26 mouse cellular contexts compared by ENCODE assay signal in genomic region chr14:98049329-98049728, GRCm38 (mm10).
DNase-seq lines count a peak whose midpoint lies in the region; ATAC-seq lines count a peak whose summit lies in the region.
"Had no signal": no experiment of that assay in that cellular context is flagged by ENCODE, and none has a peak within 500 bp of the region (broad histone marks: within the 10 kb centered on the region; RNA-seq: fewer than 3 reads in every experiment).

No protein-coding gene starts in this region.

- H3K27ac ChIP-seq in forebrain, embryonic 12.5 days, result 0 out of 2 replicates have a peak overlapping the region, but pooled peaks have one; percentile 25
- H3K27ac ChIP-seq in forebrain, embryonic 13.5 days, result no peak overlapping the region
- H3K27ac ChIP-seq in hindbrain, embryonic 10.5 days, result peak overlapping the region; percentile 81
- no peak overlapping the region for H3K27ac ChIP-seq in hindbrain, embryonic 16.5 days (ENCODE audit: low read depth, low read length)
- peak overlapping the region; percentile 79 for H3K27ac ChIP-seq in midbrain, embryonic 10.5 days (replicated peaks)
- no peak overlapping the region for H3K27ac ChIP-seq in midbrain, embryonic 15.5 days
- H3K27ac ChIP-seq in brown adipose tissue, adult 24 weeks (replicated peaks; ENCODE audit: low read depth, low read length), result peak overlapping the region; percentile 42; the same call in 1 of the 2 replicates
- H3K27ac ChIP-seq: hindbrain, embryonic 15.5 days; intestine, embryonic 15.5 days; liver, embryonic 15.5 days; neural tube, embryonic 15.5 days had no signal

- no peak for ATAC-seq in forebrain, embryonic 12.5 days (ENCODE audit: low FRiP score)
- no peak for ATAC-seq in forebrain, embryonic 13.5 days
- ATAC-seq in hindbrain, embryonic 16.5 days, result no peak
- ATAC-seq in midbrain, embryonic 15.5 days (replicated peaks), result no peak
- ATAC-seq: forebrain, embryonic 14.5 days; intestine, embryonic 15.5 days had no signal

- 8% methylated on average over 2 of the region's 2 CpGs for WGBS in forebrain, embryonic 12.5 days
- WGBS in forebrain, embryonic 13.5 days, result 7% methylated on average over 2 of the region's 2 CpGs
- WGBS in hindbrain, embryonic 10.5 days, result 17% methylated on average over 2 of the region's 2 CpGs
- 18% methylated on average over 2 of the region's 2 CpGs for WGBS in hindbrain, embryonic 16.5 days
- 24% methylated on average over 2 of the region's 2 CpGs for WGBS in midbrain, embryonic 10.5 days
- WGBS in midbrain, embryonic 15.5 days, result 10% methylated on average over 2 of the region's 2 CpGs

- H3K4me3 ChIP-seq in forebrain, embryonic 12.5 days (replicated peaks), result no peak overlapping the region
- no peak overlapping the region for H3K4me3 ChIP-seq in forebrain, embryonic 13.5 days
- no peak overlapping the region for H3K4me3 ChIP-seq in hindbrain, embryonic 10.5 days
- H3K4me3 ChIP-seq in hindbrain, embryonic 16.5 days (ENCODE audit: low read length), result no peak overlapping the region
- H3K4me3 ChIP-seq in midbrain, embryonic 10.5 days, result no peak overlapping the region
- H3K4me3 ChIP-seq in midbrain, embryonic 15.5 days, result no peak overlapping the region
- H3K4me3 ChIP-seq in brown adipose tissue, adult 24 weeks (ENCODE audit: insufficient read depth, low read depth, low read length), result no peak overlapping the region
- H3K4me3 ChIP-seq: erythroblast, embryonic 14.5 days; heart, embryonic 12.5 days; hindbrain, embryonic 15.5 days; intestine, embryonic 15.5 days; liver, embryonic 15.5 days; neural tube, embryonic 15.5 days had no signal

- H3K27me3 ChIP-seq in forebrain, embryonic 12.5 days, result 0 out of 2 replicates have a peak, but pooled peaks cover 5% of the 10 kb centered on the region
- H3K27me3 ChIP-seq in forebrain, embryonic 13.5 days, result no peaks in the 10 kb centered on the region
- no peaks in the 10 kb centered on the region for H3K27me3 ChIP-seq in hindbrain, embryonic 10.5 days (ENCODE audit: insufficient read depth, poor library complexity, severe bottlenecking)
- no peaks in the 10 kb centered on the region for H3K27me3 ChIP-seq in hindbrain, embryonic 16.5 days (replicated peaks; ENCODE audit: control insufficient read depth, insufficient read depth, low read length)
- no peaks in the 10 kb centered on the region for H3K27me3 ChIP-seq in midbrain, embryonic 10.5 days (ENCODE audit: low read depth, poor library complexity, severe bottlenecking)
- no peaks in the 10 kb centered on the region for H3K27me3 ChIP-seq in midbrain, embryonic 15.5 days (replicated peaks)
- H3K27me3 ChIP-seq: heart, embryonic 12.5 days; hindbrain, embryonic 15.5 days; intestine, embryonic 15.5 days; liver, embryonic 15.5 days; neural tube, embryonic 15.5 days had no signal

- no peak for DNase-seq in hindbrain, embryonic 10.5 days (ENCODE audit: low spot score)
- DNase-seq in midbrain, embryonic 10.5 days (ENCODE audit: low spot score), result no peak
- no peak for DNase-seq in cerebellum, postnatal 36 days
- DNase-seq: adrenal gland, postnatal 25 days; B cell, adult 2 months; cerebellum, adult 2 months; cerebellum, postnatal 14 days; kidney, adult 8-10 months; kidney, postnatal 10 days; layer of hippocampus, postnatal 36 days; lung, embryonic 14.5 days; lung, postnatal 14 days; retina, postnatal 1 day; right cerebral cortex, postnatal 14 days had no signal

- H3K9me3 ChIP-seq in forebrain, embryonic 12.5 days, result no peaks in the 10 kb centered on the region
- H3K9me3 ChIP-seq in forebrain, embryonic 13.5 days (replicated peaks), result no peaks in the 10 kb centered on the region
- no peaks in the 10 kb centered on the region for H3K9me3 ChIP-seq in hindbrain, embryonic 10.5 days
- no peaks in the 10 kb centered on the region for H3K9me3 ChIP-seq in hindbrain, embryonic 16.5 days (ENCODE audit: control insufficient read depth, low read length)
- H3K9me3 ChIP-seq in midbrain, embryonic 10.5 days (replicated peaks), result no peaks in the 10 kb centered on the region
- no peaks in the 10 kb centered on the region for H3K9me3 ChIP-seq in midbrain, embryonic 15.5 days
- H3K9me3 ChIP-seq: heart, embryonic 12.5 days; hindbrain, embryonic 15.5 days; intestine, embryonic 15.5 days; liver, embryonic 15.5 days; neural tube, embryonic 15.5 days had no signal

- no peak overlapping the region for H3K4me2 ChIP-seq in forebrain, embryonic 12.5 days
- no peak overlapping the region for H3K4me2 ChIP-seq in forebrain, embryonic 13.5 days
- no peak overlapping the region for H3K4me2 ChIP-seq in hindbrain, embryonic 16.5 days (ENCODE audit: low read length)
- H3K4me2 ChIP-seq in midbrain, embryonic 15.5 days, result no peak overlapping the region
- H3K4me2 ChIP-seq: heart, embryonic 12.5 days; hindbrain, embryonic 15.5 days; intestine, embryonic 15.5 days; liver, embryonic 15.5 days; lung, embryonic 14.5 days; neural tube, embryonic 15.5 days had no signal

- H3K9ac ChIP-seq in forebrain, embryonic 12.5 days, result no peak overlapping the region
- no peak overlapping the region for H3K9ac ChIP-seq in forebrain, embryonic 13.5 days
- no peak overlapping the region for H3K9ac ChIP-seq in hindbrain, embryonic 16.5 days (ENCODE audit: low read depth, low read length)
- no peak overlapping the region for H3K9ac ChIP-seq in midbrain, embryonic 15.5 days
- H3K9ac ChIP-seq: heart, embryonic 12.5 days; hindbrain, embryonic 15.5 days; intestine, embryonic 15.5 days; liver, embryonic 15.5 days; lung, embryonic 14.5 days; neural tube, embryonic 15.5 days had no signal

- H3K4me1 ChIP-seq in forebrain, embryonic 12.5 days, result peaks cover 16% of the 10 kb centered on the region
- H3K4me1 ChIP-seq in forebrain, embryonic 13.5 days, result peaks cover 25% of the 10 kb centered on the region
- peaks cover 41% of the 10 kb centered on the region for H3K4me1 ChIP-seq in hindbrain, embryonic 10.5 days (replicated peaks)
- H3K4me1 ChIP-seq in hindbrain, embryonic 16.5 days (ENCODE audit: control insufficient read depth, insufficient read depth, low read depth, low read length), result peaks cover 3% of the 10 kb centered on the region; the same call in 1 of the 2 replicates
- peaks cover 36% of the 10 kb centered on the region for H3K4me1 ChIP-seq in midbrain, embryonic 10.5 days
- peaks cover 5% of the 10 kb centered on the region; the same call in 1 of the 2 replicates for H3K4me1 ChIP-seq in midbrain, embryonic 15.5 days
- no peaks in the 10 kb centered on the region for H3K4me1 ChIP-seq in brown adipose tissue, adult 24 weeks (ENCODE audit: control insufficient read depth, insufficient read depth, insufficient read length, low read length)
- H3K4me1 ChIP-seq: intestine, embryonic 15.5 days; liver, embryonic 15.5 days; neural tube, embryonic 15.5 days had no signal

- no peaks in the 10 kb centered on the region for H3K36me3 ChIP-seq in forebrain, embryonic 12.5 days (replicated peaks)
- H3K36me3 ChIP-seq in forebrain, embryonic 13.5 days (ENCODE audit: poor library complexity, severe bottlenecking), result no peaks in the 10 kb centered on the region
- peaks cover 9% of the 10 kb centered on the region for H3K36me3 ChIP-seq in hindbrain, embryonic 10.5 days
- H3K36me3 ChIP-seq in hindbrain, embryonic 16.5 days (ENCODE audit: control insufficient read depth, insufficient read depth, low read length), result no peaks in the 10 kb centered on the region
- H3K36me3 ChIP-seq in midbrain, embryonic 10.5 days, result peaks cover 8% of the 10 kb centered on the region
- no peaks in the 10 kb centered on the region for H3K36me3 ChIP-seq in midbrain, embryonic 15.5 days (replicated peaks)
- H3K36me3 ChIP-seq: heart, embryonic 12.5 days; hindbrain, embryonic 15.5 days; intestine, embryonic 15.5 days; liver, embryonic 15.5 days; neural tube, embryonic 15.5 days had no signal

Comparison
In these comparisons a context has a peak if more than half of its experiments do, and no peak if none do; other contexts are left out.
1. H3K27ac ChIP-seq: peak in forebrain, embryonic 12.5 days (single experiment), hindbrain, embryonic 10.5 days (single experiment), midbrain, embryonic 10.5 days (single experiment) and brown adipose tissue, adult 24 weeks (single experiment); none in forebrain, embryonic 13.5 days (single experiment), hindbrain, embryonic 16.5 days (single experiment) and midbrain, embryonic 15.5 days (single experiment).